In genomic region chr11:69613553-69614256, GRCm38 (mm10) we compare ENCODE assay signal across 8 mouse cellular contexts. TPM values are rescaled to one million over a fixed set of nuclear protein-coding genes. Genes with fewer than 3 reads are reported as not detected.
DNase-seq lines count a peak whose midpoint lies in the region; ATAC-seq and TF ChIP-seq lines count a peak whose summit lies in the region.

No protein-coding gene starts in this region.

- H3K79me2 ChIP-seq in liver, adult 2 months (ENCODE audit: control insufficient read depth, insufficient read depth, low read length), result no peaks in the 10 kb centered on the region

- TF ChIP-seq CTCF in liver, adult 2 months (IDR thresholded peaks at IDR 0.05; ENCODE audit: low read depth, low read length), result peak; percentile 89

- H3K36me3 ChIP-seq in embryonic facial prominence, embryonic 13.5 days, result no peaks in the 10 kb centered on the region
- H3K36me3 ChIP-seq in kidney, embryonic 16.5 days (ENCODE audit: insufficient read depth, low read length), result no peaks in the 10 kb centered on the region
- no peaks in the 10 kb centered on the region for H3K36me3 ChIP-seq in liver, adult 2 months (ENCODE audit: control insufficient read depth, insufficient read depth, low read length)
- H3K36me3 ChIP-seq in neural tube, embryonic 12.5 days, result no peaks in the 10 kb centered on the region

- peak overlapping the region; percentile 33 for H3K4me2 ChIP-seq in embryonic facial prominence, embryonic 13.5 days
- H3K4me2 ChIP-seq in kidney, embryonic 16.5 days (replicated peaks; ENCODE audit: low read depth, low read length), result peak overlapping the region; percentile 43; the same call in 1 of the 2 replicates
- H3K4me2 ChIP-seq in neural tube, embryonic 12.5 days (replicated peaks), result peak overlapping the region; percentile 41

- peaks cover 3% of the 10 kb centered on the region; the same call in 1 of the 2 replicates for H3K4me1 ChIP-seq in embryonic facial prominence, embryonic 13.5 days
- peaks cover 4% of the 10 kb centered on the region; the same call in 1 of the 2 replicates for H3K4me1 ChIP-seq in kidney, embryonic 16.5 days (ENCODE audit: insufficient read depth, low read length)
- H3K4me1 ChIP-seq in liver, adult 2 months (ENCODE audit: control insufficient read depth, insufficient read depth, low read length), result no peaks in the 10 kb centered on the region
- 0 out of 2 replicates have a peak, but pooled peaks cover 6% of the 10 kb centered on the region for H3K4me1 ChIP-seq in neural tube, embryonic 12.5 days

- no peak overlapping the region for H3K9ac ChIP-seq in embryonic facial prominence, embryonic 13.5 days
- peak overlapping the region; percentile 53 for H3K9ac ChIP-seq in kidney, embryonic 16.5 days (replicated peaks; ENCODE audit: low read length)
- H3K9ac ChIP-seq in liver, adult 2 months (ENCODE audit: low read depth, low read length), result 0 out of 2 replicates have a peak overlapping the region, but pooled peaks have one; percentile 37
- no peak overlapping the region for H3K9ac ChIP-seq in neural tube, embryonic 12.5 days

- no peaks in the 10 kb centered on the region for H3K9me3 ChIP-seq in embryonic facial prominence, embryonic 13.5 days
- no peaks in the 10 kb centered on the region for H3K9me3 ChIP-seq in kidney, embryonic 16.5 days (ENCODE audit: low read length)
- no peaks in the 10 kb centered on the region for H3K9me3 ChIP-seq in neural tube, embryonic 12.5 days

- WGBS in embryonic facial prominence, embryonic 13.5 days, result 12% methylated on average over 19 of the region's 19 CpGs
- WGBS in kidney, embryonic 16.5 days, result 12% methylated on average over 18 of the region's 19 CpGs
- WGBS in liver, adult 2 months, result 9% methylated on average over 19 of the region's 19 CpGs
- 10% methylated on average over 19 of the region's 19 CpGs for WGBS in neural tube, embryonic 12.5 days

- peak overlapping the region; percentile 1; the same call in 1 of the 2 replicates for H3K4me3 ChIP-seq in embryonic facial prominence, embryonic 13.5 days
- peak overlapping the region; percentile 8; the same call in 1 of the 2 replicates for H3K4me3 ChIP-seq in kidney, embryonic 16.5 days (ENCODE audit: low read length)
- H3K4me3 ChIP-seq in liver, adult 2 months (ENCODE audit: insufficient read depth, low read depth, low read length), result no peak overlapping the region
- H3K4me3 ChIP-seq in neural tube, embryonic 12.5 days, result no peak overlapping the region

- no peaks in the 10 kb centered on the region for H3K27me3 ChIP-seq in embryonic facial prominence, embryonic 13.5 days
- H3K27me3 ChIP-seq in kidney, embryonic 16.5 days (ENCODE audit: insufficient read depth, low read length), result no peaks in the 10 kb centered on the region
- H3K27me3 ChIP-seq in liver, adult 2 months (ENCODE audit: control insufficient read depth, insufficient read depth, low read length), result no peaks in the 10 kb centered on the region
- H3K27me3 ChIP-seq in neural tube, embryonic 12.5 days (replicated peaks), result peaks cover 11% of the 10 kb centered on the region; the same call in 1 of the 2 replicates

- no peak overlapping the region for H3K27ac ChIP-seq in embryonic facial prominence, embryonic 13.5 days
- no peak overlapping the region for H3K27ac ChIP-seq in kidney, embryonic 16.5 days (ENCODE audit: low read length)
- no peak overlapping the region for H3K27ac ChIP-seq in liver, adult 2 months (replicated peaks; ENCODE audit: insufficient read depth, low read depth, low read length)
- H3K27ac ChIP-seq in neural tube, embryonic 12.5 days, result no peak overlapping the region

- no peak for ATAC-seq in embryonic facial prominence, embryonic 13.5 days (ENCODE audit: insufficient number of reproducible peaks, insufficient read depth, low FRiP score, low TSS enrichment, low read depth)
- no peak for ATAC-seq in kidney, embryonic 16.5 days (ENCODE audit: low FRiP score, low TSS enrichment)
- no peak for ATAC-seq in neural tube, embryonic 12.5 days (ENCODE audit: low FRiP score, low read depth)

- TF ChIP-seq POLR2A in liver, adult 2 months (IDR thresholded peaks at IDR 0.05; ENCODE audit: extremely low read depth, insufficient read depth, low read length), result no peak

- peak; percentile 73 for DNase-seq in ovary, adult 18-20 months (ENCODE audit: low spot score)
- DNase-seq in ovary, postnatal 10 days (ENCODE audit: low spot score), result no peak
- peak; percentile 71 to 85 for DNase-seq in heart, adult 9 months (ENCODE audit: low spot score in 2 of 2)
- peak; percentile 51 for DNase-seq in liver, adult 2 months (ENCODE audit: extremely low read depth, low read depth, low spot score)
- peak; percentile 42 to 44 for DNase-seq in thymus, adult 18-20 months

RNA-seq across cellular contexts. Expression of gene Shbg, which starts 4.0 kb away (rescaled TPM):
- polyA plus RNA-seq in embryonic facial prominence, embryonic 13.5 days (2015; fragmentation: Nextera tagmentation; extraction: Ambion mirVana), result 0.50 TPM in 1 of 2 replicates, not detected in the other
- 0.17 TPM in 1 of 2 replicates, not detected in the other for polyA plus RNA-seq in kidney, embryonic 16.5 days (2015; fragmentation: Nextera tagmentation; extraction: Ambion mirVana)
- total RNA-seq in liver, adult 2 months (2014; rRNA removed), result not detected in 2 replicates
- 0.18 TPM in 1 of 2 replicates, not detected in the other for polyA plus RNA-seq in liver, adult 2 months (2012; rRNA removed)
- not detected in 2 replicates for polyA plus RNA-seq in neural tube, embryonic 12.5 days (2016; fragmentation: Nextera tagmentation; extraction: Ambion mirVana)

RNA-seq across cellular contexts. Expression of gene Atp1b2, which starts 8.0 kb away (rescaled TPM):
- polyA plus RNA-seq in embryonic facial prominence, embryonic 13.5 days (2015; fragmentation: Nextera tagmentation; extraction: Ambion mirVana), result 7.9 and 8.3 TPM in 2 replicates
- 12.3 and 14.3 TPM in 2 replicates for polyA plus RNA-seq in kidney, embryonic 16.5 days (2015; fragmentation: Nextera tagmentation; extraction: Ambion mirVana)
- total RNA-seq in liver, adult 2 months (2014; rRNA removed), result 0.18 and 0.20 TPM in 2 replicates
- polyA plus RNA-seq in liver, adult 2 months (2012; rRNA removed), result 0.40 and 0.46 TPM in 2 replicates
- polyA plus RNA-seq in neural tube, embryonic 12.5 days (2016; fragmentation: Nextera tagmentation; extraction: Ambion mirVana), result 8.4 and 10.8 TPM in 2 replicates

RNA-seq across cellular contexts. Expression of gene Sat2, which starts 8.1 kb away (rescaled TPM):
- 23.8 and 28.2 TPM in 2 replicates for polyA plus RNA-seq in embryonic facial prominence, embryonic 13.5 days (2015; fragmentation: Nextera tagmentation; extraction: Ambion mirVana)
- 21.3 and 24.1 TPM in 2 replicates for polyA plus RNA-seq in kidney, embryonic 16.5 days (2015; fragmentation: Nextera tagmentation; extraction: Ambion mirVana)
- total RNA-seq in liver, adult 2 months (2014; rRNA removed), result 12.3 and 19.4 TPM in 2 replicates
- polyA plus RNA-seq in liver, adult 2 months (2012; rRNA removed), result 10.8 and 12.8 TPM in 2 replicates
- 22.0 and 23.3 TPM in 2 replicates for polyA plus RNA-seq in neural tube, embryonic 12.5 days (2016; fragmentation: Nextera tagmentation; extraction: Ambion mirVana)

RNA-seq across cellular contexts. Expression of gene Fxr2, which starts 19.1 kb away (rescaled TPM):
- 36.6 and 44.1 TPM in 2 replicates for polyA plus RNA-seq in embryonic facial prominence, embryonic 13.5 days (2015; fragmentation: Nextera tagmentation; extraction: Ambion mirVana)
- polyA plus RNA-seq in kidney, embryonic 16.5 days (2015; fragmentation: Nextera tagmentation; extraction: Ambion mirVana), result 31.8 and 33.4 TPM in 2 replicates
- total RNA-seq in liver, adult 2 months (2014; rRNA removed), result 18.1 and 19.9 TPM in 2 replicates
- polyA plus RNA-seq in liver, adult 2 months (2012; rRNA removed), result 24.2 and 33.9 TPM in 2 replicates
- polyA plus RNA-seq in neural tube, embryonic 12.5 days (2016; fragmentation: Nextera tagmentation; extraction: Ambion mirVana), result 55.8 and 71.5 TPM in 2 replicates

RNA-seq across cellular contexts. Expression of gene Trp53, which starts 33.5 kb away (rescaled TPM):
- 160 and 186 TPM in 2 replicates for polyA plus RNA-seq in embryonic facial prominence, embryonic 13.5 days (2015; fragmentation: Nextera tagmentation; extraction: Ambion mirVana)
- polyA plus RNA-seq in kidney, embryonic 16.5 days (2015; fragmentation: Nextera tagmentation; extraction: Ambion mirVana), result 191 and 205 TPM in 2 replicates
- total RNA-seq in liver, adult 2 months (2014; rRNA removed), result 3.7 and 6.2 TPM in 2 replicates
- 23.5 and 35.4 TPM in 2 replicates for polyA plus RNA-seq in liver, adult 2 months (2012; rRNA removed)
- 116 and 120 TPM in 2 replicates for polyA plus RNA-seq in neural tube, embryonic 12.5 days (2016; fragmentation: Nextera tagmentation; extraction: Ambion mirVana)

Comparison
In these comparisons a context has a peak if more than half of its experiments do, and no peak if none do; other contexts are left out.
1. H3K4me3 ChIP-seq: peak in embryonic facial prominence, embryonic 13.5 days (single experiment) and kidney, embryonic 16.5 days (single experiment); none in liver, adult 2 months (single experiment) and neural tube, embryonic 12.5 days (single experiment).
2. H3K9ac ChIP-seq: peak in kidney, embryonic 16.5 days (single experiment) and liver, adult 2 months (single experiment); none in embryonic facial prominence, embryonic 13.5 days (single experiment) and neural tube, embryonic 12.5 days (single experiment).
3. Peak in every context shown above with its lines, with median percentiles within 50 percentile points of each other: H3K4me2 ChIP-seq.